Mouse (Mus musculus) brain, embryonic 14.5 days (tissue): ENCODE data around the gene Tcea2. TPM values are rescaled to one million over a fixed set of nuclear protein-coding genes. Genes with fewer than 3 reads are reported as not detected.
A peak's percentile ranks its signal among the peaks of the same experiment; 100 is the strongest.

Experiments used
- DNase-seq: peaks from one replicate; pipeline ENCODE4 v3.0.0-alpha.2; 2011; ENCODE audit warnings: low read depth
- CTCF ChIP-seq: fragments of 200-500 bp; IDR thresholded peaks from 2 replicates; pipeline ENCODE4 v1.5.1; 2012; ENCODE audit warnings: inconsistent platforms, mild to moderate bottlenecking, moderate library complexity, borderline replicate concordance; ENCODE audit not compliant: insufficient read depth, insufficient read length; ENCODE audit errors: extremely low read depth
- POLR2A ChIP-seq: fragments of 200-500 bp; IDR thresholded peaks from 2 replicates; pipeline ENCODE4 v1.6.1; 2012; ENCODE audit warnings: mild to moderate bottlenecking, inconsistent platforms, borderline replicate concordance; ENCODE audit not compliant: poor library complexity, insufficient read depth, insufficient read length, severe bottlenecking; ENCODE audit errors: extremely low read depth
- polyA plus RNA-seq: library from polyadenylated mRNA; depleted of rRNA; stranded (reverse); fragments of >200 nt; gene quantifications from 2 replicates; pipeline ENCODE4 v1.2.3, GENCODE M21; 2012; rRNA removed

The Tcea2 gene
- 55.9 and 82.2 TPM in 2 replicates for polyA plus RNA-seq

- no peak for TF ChIP-seq POLR2A
- 0 out of 2 replicates have a peak, but pooled peaks have one; percentile 28 for TF ChIP-seq CTCF
- DNase-seq = peak; percentile 86
Observed at GRCm38 (mm10) chr2:181679951-181680715, at the start of gene Tcea2. TSS of gene Tcea2 (plus strand) at chr2:181680310.

- no peak for TF ChIP-seq POLR2A
- no peak for TF ChIP-seq CTCF
- DNase-seq = no peak
Observed at GRCm38 (mm10) chr2:181632624-181633023, 47.5 kb upstream of the Tcea2 start.

- DNase-seq = no peak
Observed at GRCm38 (mm10) chr2:181635865-181636264, 44.2 kb upstream of the Tcea2 start.

GRCm38 (mm10) chr2:181644361-181644760 lies 35.7 kb upstream of the Tcea2 start:
- DNase-seq = peak; percentile 69
- TF ChIP-seq CTCF = peak; percentile 67; the same call in 1 of the 2 replicates
- no peak for TF ChIP-seq POLR2A

More at GRCm38 (mm10) chr2:181635865-181636264, 44.2 kb upstream of the Tcea2 start:
- no peak for TF ChIP-seq CTCF
- no peak for TF ChIP-seq POLR2A

GRCm38 (mm10) chr2:181645666-181646065 lies 34.4 kb upstream of the Tcea2 start:
- DNase-seq = no peak
- TF ChIP-seq CTCF (no peak), POLR2A (no peak)

- TF ChIP-seq CTCF (no peak), POLR2A (no peak)
- no peak for DNase-seq
Observed at GRCm38 (mm10) chr2:181646626-181647472, 33.3 kb upstream of the Tcea2 start.

GRCm38 (mm10) chr2:181648926-181649325 lies 31.2 kb upstream of the Tcea2 start:
- no peak for TF ChIP-seq POLR2A
- TF ChIP-seq CTCF = no peak

GRCm38 (mm10) chr2:181653065-181653464 lies 27.0 kb upstream of the Tcea2 start:
- TF ChIP-seq POLR2A = no peak
- no peak for TF ChIP-seq CTCF
- no peak for DNase-seq

More at GRCm38 (mm10) chr2:181648926-181649325, 31.2 kb upstream of the Tcea2 start:
- DNase-seq = peak; percentile 9

- TF ChIP-seq CTCF (no peak), POLR2A (no peak)
- no peak for DNase-seq
Observed at GRCm38 (mm10) chr2:181653523-181653922, 26.6 kb upstream of the Tcea2 start.

- DNase-seq = no peak
- TF ChIP-seq POLR2A = no peak
- TF ChIP-seq CTCF = no peak
Observed at GRCm38 (mm10) chr2:181656734-181657133, 23.4 kb upstream of the Tcea2 start, which contains the start of gene Gm29797. TSS of gene Gm29797 (plus strand) at chr2:181657034.

- DNase-seq = no peak
- TF ChIP-seq CTCF (no peak), POLR2A (no peak)
Observed at GRCm38 (mm10) chr2:181657441-181657840, 22.7 kb upstream of the Tcea2 start.

GRCm38 (mm10) chr2:181658528-181658927 lies 21.6 kb upstream of the Tcea2 start:
- DNase-seq = no peak
- TF ChIP-seq POLR2A (no peak), CTCF (no peak)
